Mouse (Mus musculus): ENCODE measurements around the gene Tk1. TPM values are rescaled to one million over a fixed set of nuclear protein-coding genes. Genes with fewer than 3 reads are reported as not detected.
"Not testable (repeated sequence)": the region's sequence is repeated elsewhere in the genome, so short reads cannot be mapped to it uniquely, and the experiment has no call there.

Tk1 gene
- total RNA-seq, 2 experiments from 2014 or later, result 0.60 to 0.94 TPM

DNA sequence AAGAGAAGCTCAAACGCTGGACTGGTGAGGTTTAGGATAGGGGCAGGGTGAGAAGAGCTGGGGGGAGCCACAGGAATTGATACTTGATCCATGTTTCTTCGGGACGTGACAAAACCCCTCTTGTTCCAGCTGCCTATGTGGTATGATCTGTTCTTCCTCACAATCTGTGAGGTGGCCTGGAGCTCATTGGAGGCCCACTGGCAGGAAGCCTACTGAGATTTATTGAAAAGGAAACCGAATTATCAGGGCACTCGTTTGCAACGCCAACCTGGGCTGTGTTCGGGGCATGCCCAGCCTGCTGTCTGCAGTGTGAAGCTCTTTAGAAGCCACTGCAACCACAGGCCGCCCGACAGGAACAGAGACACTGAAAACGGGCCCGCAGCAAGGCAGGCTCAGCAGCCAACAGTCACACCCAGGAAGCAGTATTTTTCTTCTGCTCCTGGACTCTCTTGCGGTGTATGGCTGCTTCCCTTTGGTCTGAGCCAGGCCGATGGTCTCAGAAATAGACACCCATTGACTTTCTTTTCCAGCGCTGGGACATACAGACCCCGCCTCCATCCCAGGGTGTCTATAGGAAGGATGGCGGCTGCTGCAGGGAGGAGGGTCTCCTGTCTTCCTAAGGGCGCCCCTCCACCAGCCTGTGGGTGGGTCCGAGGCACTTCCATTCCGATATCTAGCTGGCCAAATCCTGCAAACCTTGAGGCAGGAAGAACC, 22.5 kb upstream of the Tk1 start:
- no peak for DNase-seq (ENCODE audit: low spot score in 2 of 2)
- intact Hi-C loops (cut with DNase I), result no loop called here

DNA sequence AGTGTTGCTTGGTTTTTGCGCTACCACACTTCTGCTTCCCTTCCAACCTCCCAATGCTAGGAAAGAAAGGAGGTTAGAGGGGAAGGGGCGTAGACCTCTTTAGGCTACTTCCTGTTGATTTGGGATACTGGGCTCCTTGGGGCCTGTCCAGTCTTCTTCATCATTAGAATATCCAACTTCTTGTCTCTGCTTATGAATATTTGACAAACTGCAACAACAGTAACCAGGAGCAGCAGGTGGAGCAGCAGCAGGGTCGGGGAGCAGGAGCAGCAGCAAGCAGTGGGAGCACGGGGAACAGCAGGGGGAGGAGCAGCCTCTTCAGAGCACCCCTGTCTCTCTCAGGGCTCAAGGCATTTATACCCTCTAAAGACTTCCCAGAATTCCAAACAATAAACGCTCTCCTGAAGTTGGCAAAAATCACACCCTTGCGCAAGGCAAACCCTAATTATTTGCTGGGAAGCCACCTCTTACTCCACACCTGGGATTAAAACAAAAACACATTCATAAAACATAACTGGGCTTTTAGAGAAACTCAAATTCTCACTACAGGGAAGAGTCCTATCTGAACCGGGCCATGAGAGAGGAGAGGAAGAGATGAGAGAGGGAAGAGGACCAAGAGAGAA, 21.8 kb upstream of the Tk1 start:
- DNase-seq (ENCODE audit: low spot score in 2 of 2), result no peak
- intact Hi-C loops (cut with DNase I), result no loop called here

DNA sequence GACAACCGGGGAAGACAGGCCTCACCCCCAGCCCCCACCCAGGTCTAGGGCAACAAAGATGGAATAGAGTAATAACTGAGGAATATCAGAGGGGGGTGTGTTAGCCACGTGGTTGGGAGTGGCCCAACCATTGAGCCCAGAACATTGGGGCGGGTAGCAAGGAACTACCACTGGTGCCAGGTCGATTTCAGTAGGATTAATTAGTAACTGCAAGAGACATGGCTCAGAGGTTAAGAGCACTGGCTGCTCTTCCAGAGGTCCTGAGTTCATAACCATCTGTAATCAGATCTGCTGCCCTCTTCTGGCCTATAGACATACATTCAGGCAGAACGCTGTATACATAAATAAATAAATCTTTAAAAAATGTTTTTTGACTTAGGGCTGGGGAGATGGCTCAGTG, 20.7 kb upstream of the Tk1 start:
- DNase-seq (ENCODE audit: low spot score in 2 of 2), result no peak
- intact Hi-C loops (cut with DNase I), result no loop called here

DNA sequence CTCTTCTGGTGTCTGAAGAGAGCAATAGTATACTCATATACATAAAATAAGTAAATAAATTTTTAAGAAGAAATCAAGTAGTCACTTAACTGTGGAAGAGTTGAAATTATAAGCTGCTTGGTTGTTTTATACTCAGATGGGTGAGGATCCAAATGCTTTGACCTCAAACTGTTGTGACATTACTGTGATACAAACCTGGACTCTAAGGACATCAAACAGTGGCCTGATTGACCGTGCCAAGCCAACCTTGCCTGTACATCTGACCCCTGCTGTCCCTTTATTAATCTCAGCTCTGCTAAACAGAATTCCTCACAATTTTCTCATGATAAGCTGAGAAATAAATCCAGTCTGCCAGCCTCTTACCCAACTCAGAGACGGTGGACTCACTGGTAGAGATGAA, 19.8 kb upstream of the Tk1 start:
- DNase-seq (ENCODE audit: low spot score in 2 of 2), result no peak
- intact Hi-C loops (cut with DNase I), result no loop called here

DNA sequence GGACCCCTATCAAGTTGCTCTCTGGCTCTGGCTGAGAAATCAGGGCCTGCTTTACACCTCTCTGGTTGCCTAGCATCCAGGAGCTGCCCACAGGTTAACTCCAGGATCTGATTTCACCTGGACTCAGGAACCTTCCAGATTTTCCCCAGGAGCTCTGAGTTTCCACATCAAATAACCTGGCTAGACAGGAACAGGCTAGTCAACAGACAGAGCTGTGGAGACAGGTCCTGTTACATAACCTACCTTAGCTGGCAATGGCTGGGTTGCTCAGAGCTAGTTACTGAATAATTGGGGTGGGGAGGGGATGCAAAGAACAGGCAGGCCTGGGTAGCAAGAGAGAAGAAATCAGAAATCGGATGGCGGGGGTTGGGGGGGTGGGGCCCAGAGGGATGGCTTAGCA, 19.1 kb upstream of the Tk1 start:
- intact Hi-C loops (cut with DNase I), result no loop called here

DNA sequence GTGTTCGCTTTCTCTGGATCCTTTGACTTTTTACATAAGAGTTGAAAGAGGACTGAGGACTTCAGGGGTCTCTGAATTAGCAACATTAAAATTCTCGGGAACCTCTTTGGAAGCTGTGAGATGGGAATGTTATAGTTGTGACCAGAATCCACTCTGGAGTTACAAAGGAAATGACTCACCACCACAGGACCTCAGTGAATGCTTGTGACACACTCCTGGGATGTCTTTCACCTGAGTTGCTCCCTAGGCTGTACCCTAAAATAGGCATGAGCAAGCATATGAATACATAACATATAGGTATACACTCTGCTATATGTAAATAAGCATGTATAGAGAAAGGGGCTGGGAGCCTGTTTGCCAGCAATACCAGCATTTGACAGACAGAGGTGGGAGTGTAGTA, 17.5 kb upstream of the Tk1 start:
- intact Hi-C loops (cut with DNase I), result no loop called here
- DNase-seq (ENCODE audit: low spot score in 2 of 2), result no peak

More for the DNA sequence above, 19.1 kb upstream of the Tk1 start:
- no peak for DNase-seq (ENCODE audit: low spot score in 2 of 2)

DNA sequence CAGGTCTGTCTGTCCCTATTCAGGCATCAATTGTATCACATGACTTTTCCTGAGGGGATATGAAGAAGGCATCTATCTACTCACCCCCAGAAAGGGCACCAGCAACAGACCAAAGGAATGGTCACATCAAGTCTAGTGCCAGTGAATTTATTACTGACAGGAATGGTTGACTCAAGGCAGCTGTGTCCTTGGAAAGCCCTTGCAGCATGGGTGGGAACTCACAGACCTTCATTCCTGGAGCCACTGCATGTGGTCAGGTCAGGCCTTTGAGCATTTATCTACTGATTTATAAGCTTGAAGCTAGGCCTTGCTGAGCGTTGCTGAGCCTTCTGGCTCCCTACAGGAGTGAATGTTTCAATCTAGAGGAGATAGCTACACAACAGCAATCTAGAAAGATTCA, 15.0 kb upstream of the Tk1 start:
- DNase-seq (ENCODE audit: low spot score in 2 of 2), result no peak
- intact Hi-C loops (cut with DNase I), result no loop called here

DNA sequence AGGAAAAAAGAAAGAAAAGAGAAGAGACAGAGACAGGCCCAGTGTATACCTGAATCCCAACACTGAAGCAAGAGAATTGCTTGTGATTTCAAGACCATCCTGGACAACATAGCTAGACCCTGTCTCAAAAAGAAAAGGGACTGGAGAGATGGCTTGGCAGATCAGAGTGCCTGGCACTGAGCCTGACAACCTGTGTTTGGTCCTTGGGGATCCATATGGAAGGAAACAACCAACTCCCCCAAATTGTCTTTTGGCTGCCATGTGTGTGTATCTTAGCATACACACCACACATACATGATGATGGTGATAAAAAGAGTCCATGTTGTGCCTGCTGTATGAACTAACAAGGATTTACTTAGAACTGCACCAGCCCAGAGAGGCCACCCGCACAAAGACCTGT, 13.1 kb upstream of the Tk1 start:
- intact Hi-C loops (cut with DNase I), result no loop called here
- no peak for DNase-seq (ENCODE audit: low spot score in 2 of 2)

DNA sequence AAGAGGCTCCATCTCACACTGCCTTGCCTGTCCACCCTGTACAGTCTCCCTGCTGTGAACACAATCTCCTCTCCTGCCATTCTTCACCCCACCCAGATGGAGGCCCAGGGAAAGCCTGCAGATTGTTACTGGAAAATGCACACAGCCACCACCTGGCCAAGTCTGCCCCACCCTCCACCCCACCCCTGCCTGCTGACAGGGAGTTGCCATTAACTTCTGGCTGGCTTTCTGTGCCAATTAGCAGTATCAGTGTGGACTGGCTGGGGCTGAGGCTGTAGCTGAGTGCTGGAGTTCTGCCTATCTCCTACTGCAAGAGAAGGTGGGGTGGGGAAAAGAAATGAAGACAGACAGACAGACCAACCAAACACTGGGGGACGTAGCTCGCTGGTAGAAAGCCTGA, 12.7 kb upstream of the Tk1 start:
- intact Hi-C loops (cut with DNase I), result no loop called here
- DNase-seq (ENCODE audit: low spot score in 2 of 2), result no peak

DNA sequence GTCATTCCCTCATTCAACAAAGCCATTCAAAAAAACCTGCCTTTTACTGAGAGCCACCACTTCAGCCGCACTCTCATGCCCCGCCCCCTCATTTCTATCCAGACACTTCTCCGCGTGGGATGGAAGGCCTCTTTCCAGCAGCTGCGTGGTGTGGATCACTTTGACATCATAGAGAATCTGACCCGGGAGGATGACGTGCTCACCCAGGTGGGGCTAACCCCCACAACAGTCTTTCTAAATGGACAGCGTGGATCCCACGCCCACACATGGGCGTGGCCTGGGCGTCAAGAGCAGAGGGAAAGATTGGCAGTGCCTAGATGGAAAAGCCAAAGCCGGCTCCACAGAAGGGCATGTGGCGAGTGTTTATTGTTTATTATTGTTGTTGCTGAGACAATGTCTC, 10.4 kb upstream of the Tk1 start:
- peak; percentile 45 to 88 for DNase-seq (ENCODE audit: low spot score in 2 of 2)
- intact Hi-C loops (cut with DNase I), result no loop called here

DNA sequence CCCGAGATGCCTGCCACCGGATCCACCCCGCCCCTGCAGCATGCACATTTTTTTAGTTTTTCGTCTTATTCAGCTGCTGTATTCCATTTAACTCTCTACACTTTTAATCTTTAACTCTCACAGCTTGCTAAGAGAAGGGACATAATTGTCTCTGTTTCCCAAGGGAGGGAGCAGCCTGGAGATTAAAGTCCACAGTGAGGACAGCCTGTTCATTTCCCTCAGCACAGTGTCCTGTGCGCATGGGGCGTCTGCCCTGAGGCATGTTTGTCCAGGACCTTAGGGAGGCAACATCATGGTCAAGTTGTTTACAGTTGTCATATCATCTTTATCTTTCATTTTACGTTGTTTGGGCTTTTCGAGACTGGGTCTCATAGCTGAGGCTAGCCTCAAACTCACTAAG, 8.2 kb upstream of the Tk1 start:
- intact Hi-C loops (cut with DNase I), result no loop called here
- DNase-seq (ENCODE audit: low spot score in 2 of 2), result no peak

DNA sequence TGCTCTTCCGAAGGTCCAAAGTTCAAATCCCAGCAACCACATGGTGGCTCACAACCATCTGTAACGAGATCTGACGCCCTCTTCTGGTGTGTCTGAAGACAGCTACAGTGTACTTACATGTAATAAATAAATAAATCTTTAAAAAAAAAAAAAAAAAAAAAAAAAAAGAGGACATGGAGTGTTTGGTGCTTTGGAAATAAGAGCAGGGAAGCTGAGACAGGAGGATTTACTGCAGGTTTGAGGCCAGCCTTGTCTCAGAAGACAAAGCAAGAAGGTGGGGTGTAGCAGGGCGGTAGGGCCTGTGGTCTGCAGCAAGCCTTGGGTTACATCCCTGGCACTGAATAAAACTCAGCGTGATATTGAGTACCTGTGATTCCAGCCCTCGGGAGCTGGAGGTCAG, 7.6 kb upstream of the Tk1 start:
- intact Hi-C loops (cut with DNase I), result not testable (repeated sequence)

DNA sequence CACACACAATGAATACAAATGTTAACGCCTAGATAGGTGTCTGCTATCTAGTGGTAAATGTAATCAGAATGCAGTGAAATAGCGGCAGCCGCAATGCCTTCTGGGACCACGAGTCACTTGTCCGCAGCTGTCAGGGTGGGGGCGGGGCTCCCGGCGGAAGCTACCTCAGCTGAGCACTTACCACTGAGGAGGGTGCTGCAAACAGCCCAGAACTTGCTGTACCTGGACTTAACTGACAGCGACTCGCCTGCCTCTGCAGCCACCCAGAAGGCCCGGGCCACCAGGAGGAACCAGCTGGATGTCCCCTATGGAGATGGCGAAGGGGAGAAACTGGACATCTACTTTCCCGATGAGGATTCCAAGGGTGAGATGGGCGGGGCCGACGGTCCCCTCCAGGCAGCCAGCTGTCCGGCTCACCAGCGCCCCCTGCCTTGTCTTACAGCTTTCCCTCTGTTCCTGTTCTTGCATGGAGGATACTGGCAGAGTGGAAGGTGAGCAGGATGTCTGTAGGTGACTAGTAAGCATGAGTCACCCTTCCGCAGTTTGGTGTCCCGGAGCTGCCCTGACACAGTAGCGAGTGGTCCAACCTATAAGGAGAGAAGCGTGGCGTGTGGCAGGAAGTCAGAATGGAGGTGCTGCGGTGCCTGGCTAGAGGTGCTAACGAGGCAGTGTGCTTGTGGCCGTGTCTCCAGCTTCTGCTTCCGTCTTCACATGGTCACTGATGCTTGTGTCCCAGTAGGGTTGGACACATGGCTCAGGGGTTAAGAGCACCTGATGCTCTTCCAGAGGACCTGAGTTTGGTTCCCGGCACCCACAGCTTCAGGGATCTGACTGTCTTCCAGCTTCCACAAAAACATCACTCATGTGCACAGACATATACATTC, 6.4 kb upstream of the Tk1 start:
- DNase-seq (ENCODE audit: low spot score in 2 of 2), result peak; percentile 65 to 70
- intact Hi-C loops (cut with DNase I), result no loop called here

More for the DNA sequence above, 7.6 kb upstream of the Tk1 start:
- DNase-seq (ENCODE audit: low spot score in 2 of 2), result not testable (repeated sequence)

DNA sequence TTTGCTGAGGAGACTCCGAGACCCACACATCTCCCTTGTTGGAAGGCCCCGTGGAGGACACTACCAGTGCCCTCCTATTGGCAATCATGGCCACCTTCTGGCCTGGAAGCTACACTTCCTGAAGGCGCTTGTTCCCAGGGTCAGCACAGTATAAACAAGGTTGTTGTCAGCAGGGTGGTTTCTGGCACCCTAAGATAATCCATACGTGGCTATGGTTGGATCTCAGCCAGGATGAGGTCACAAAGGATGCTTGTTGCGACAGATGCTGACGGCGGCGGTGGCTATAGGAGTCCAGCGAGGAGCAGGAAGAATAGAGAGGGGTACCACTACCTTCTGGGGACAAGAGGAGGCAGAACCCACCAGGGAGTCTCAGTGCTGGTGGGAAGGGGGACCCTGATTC, 4.5 kb upstream of the Tk1 start:
- DNase-seq (ENCODE audit: low spot score in 2 of 2), result no peak
- intact Hi-C loops (cut with DNase I), result no loop called here

DNA sequence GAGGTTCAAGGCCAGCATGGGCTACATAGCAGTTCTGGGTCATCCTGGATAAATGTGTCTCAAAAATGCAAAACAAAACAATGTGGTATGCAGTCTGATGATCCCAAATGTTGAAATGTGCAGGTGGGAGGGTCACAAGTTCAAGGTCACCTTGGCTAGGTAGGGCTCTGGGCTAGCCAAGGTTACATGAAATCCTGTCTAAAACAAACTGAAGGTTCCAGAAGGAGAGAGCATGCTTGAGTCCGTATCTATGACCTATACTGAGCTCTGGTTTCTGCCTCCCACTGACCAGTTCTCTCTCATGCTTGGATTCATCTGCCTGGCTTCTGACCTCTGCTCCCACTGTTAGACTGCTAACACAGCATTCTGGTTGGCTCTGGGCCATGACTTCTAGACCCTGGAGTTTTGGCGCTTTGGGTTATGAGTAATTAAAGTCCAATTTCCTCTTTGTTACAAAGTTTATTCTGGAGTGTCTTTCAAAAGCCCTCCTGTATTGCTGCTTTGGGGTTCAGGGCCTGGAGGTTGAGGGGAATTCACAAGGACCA, 3.9 kb upstream of the Tk1 start:
- intact Hi-C loops (cut with DNase I), result loop anchor here (10.0 kb wide), 1 partner anchor 585 kb away; no protein-coding TSS in a partner anchor
- no peak for DNase-seq (ENCODE audit: low spot score in 2 of 2)

DNA sequence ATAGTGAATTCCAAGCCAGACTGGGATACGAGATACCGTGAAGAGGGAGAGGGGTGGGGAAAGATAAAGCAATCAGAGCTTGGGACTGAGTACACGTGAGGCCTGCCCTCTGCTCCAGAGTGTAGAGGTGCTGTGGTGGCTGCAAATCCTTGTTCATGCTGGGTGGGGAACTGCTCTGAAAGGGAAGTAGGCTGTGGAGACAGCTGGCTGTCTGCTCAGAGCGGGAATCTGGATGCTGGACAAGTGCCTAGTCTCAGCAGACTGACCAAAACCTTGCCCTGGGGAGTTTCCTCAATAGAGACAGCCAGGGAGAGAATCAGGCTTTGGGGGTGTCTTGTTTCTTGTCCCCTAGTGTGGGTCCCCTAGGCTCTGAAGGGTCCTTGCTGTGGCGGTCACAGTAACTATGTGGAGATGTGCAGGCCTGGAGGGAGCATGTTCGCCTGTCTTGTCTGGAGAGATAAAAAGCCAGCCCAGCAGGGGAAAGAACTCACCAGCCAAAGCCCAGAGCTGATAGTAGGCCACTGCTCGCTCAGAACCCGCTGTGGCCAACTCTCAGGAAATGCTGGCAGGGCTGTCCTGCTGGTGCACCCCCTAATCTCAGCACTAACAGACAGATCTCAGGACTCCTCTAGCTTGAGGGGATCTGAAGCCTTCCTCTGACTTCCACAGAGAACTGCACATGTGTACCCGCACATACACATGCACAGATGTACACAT, 3.2 kb upstream of the Tk1 start:
- peak in 1 of 2 experiments; percentile 30 for DNase-seq (ENCODE audit: low spot score in 2 of 2)
- intact Hi-C loops (cut with DNase I), result loop anchor here (10.0 kb wide), 1 partner anchor 584 kb away; no protein-coding TSS in a partner anchor

DNA sequence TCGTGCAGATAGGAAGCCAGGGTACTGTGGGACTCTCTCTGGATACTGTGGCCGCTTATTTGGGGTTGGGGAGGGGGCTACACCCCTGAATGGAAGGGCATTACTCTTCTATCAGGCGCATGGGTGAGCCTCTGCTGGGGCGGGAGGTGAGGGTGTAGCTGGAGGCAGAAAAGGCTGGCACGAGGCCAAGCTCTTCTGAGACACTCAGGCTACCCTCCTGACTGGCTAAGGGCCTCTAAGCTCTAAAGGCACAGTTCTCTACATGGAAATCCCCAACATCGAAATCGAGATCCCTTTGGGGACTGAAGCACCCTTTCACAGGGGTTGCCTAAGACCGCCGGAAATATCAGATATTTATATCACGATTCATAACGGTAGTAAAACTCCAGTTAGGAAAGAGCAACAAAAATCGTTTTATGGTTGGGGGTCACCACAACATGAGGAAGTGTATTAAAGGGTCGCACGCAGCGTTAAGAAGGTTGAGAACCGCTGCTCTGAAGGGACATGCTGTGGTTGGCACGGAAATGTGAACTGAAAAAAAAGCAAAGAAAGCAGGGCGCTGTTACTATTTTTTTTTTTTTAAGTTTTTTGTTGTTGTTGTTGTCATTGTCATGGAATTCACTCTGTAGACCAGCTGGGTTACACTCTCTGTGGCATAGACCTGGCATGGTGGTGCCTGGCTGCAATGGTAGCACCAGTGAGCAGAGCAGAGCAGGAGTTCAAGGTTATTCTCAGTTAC, 2.4 kb upstream of the Tk1 start:
- intact Hi-C loops (cut with DNase I), result loop anchor here (10.0 kb wide), 1 partner anchor 584 kb away; no protein-coding TSS in a partner anchor
- DNase-seq (ENCODE audit: low spot score in 2 of 2), result no peak

DNA sequence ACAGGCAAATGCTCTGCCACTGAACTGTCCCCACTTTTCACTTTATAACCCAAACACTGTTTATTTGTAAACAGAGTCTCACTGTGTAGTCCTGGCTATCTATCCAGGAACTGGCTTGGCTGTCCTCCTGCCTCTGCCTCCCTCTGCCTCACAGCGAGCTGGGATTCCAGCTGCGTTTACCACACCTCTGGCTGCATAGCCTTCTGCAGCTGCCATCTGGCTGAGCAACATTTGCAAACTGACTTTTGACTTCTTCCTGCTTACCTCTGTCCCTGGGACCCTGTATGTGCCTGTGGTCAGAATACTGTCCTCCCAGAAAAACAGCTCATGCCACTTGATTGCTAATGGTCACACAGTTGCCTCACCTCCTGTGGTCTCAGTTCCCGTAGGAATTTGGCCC, 1.5 kb upstream of the Tk1 start:
- intact Hi-C loops (cut with DNase I), result loop anchor here (10.0 kb wide), 1 partner anchor 583 kb away; no protein-coding TSS in a partner anchor
- no peak for DNase-seq (ENCODE audit: low spot score in 2 of 2)

DNA sequence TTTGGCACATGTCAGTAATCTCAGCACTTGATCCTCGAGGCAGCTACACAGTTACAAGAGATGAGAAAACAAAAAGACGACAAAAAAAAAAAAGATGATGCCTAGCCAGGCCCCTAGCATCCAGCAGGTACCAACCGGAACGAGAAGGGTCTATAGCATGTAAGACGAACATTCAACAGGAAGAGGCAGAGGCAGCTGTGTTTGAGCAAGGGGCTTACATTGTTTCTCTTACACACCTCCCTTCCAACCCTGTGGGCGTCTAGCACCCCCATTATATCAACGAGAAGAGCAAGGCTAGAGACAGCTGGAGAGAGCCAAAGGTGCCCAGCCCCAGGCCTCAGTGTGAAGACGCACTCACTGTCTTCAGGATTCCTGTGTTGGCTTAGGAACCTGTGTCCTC, 1.0 kb upstream of the Tk1 start:
- intact Hi-C loops (cut with DNase I), result loop anchor here (10.0 kb wide), 1 partner anchor 582 kb away; no protein-coding TSS in a partner anchor
- no peak for DNase-seq (ENCODE audit: low spot score in 2 of 2)

Measured in left cerebral cortex, postnatal 25 days (tissue).